Mouse (Mus musculus): ENCODE results near the gene Pou2f1.

The Pou2f1 gene

GRCm38 (mm10) chr1:165840548-165841230 is 161.8 kb downstream of the Pou2f1 start:
- peak; percentile 16 for DNase-seq

- no peak for DNase-seq
Observed at GRCm38 (mm10) chr1:165839201-165839600, 163.3 kb downstream of the Pou2f1 start.

GRCm38 (mm10) chr1:165837546-165837945 is 164.9 kb downstream of the Pou2f1 start:
- no peak for DNase-seq

- DNase-seq = no peak
Observed at GRCm38 (mm10) chr1:165836461-165836860, 166.0 kb downstream of the Pou2f1 start.

- no peak for DNase-seq
Observed at GRCm38 (mm10) chr1:165834633-165834975, 167.9 kb downstream of the Pou2f1 start.

- DNase-seq = no peak
Observed at GRCm38 (mm10) chr1:165833910-165834632, 168.4 kb downstream of the Pou2f1 start.

- no peak for DNase-seq
Observed at GRCm38 (mm10) chr1:165833244-165833643, 169.2 kb downstream of the Pou2f1 start.

- DNase-seq = no peak
Observed at GRCm38 (mm10) chr1:165829890-165830289, 172.6 kb downstream of the Pou2f1 start.

- DNase-seq = no peak
Observed at GRCm38 (mm10) chr1:165828615-165829014, 173.9 kb downstream of the Pou2f1 start.

GRCm38 (mm10) chr1:165828173-165828572 is 174.3 kb downstream of the Pou2f1 start:
- no peak for DNase-seq

- no peak for DNase-seq
Observed at GRCm38 (mm10) chr1:165822031-165822430, 180.4 kb downstream of the Pou2f1 start.

- DNase-seq = no peak
Observed at GRCm38 (mm10) chr1:165819147-165819546, 183.3 kb downstream of the Pou2f1 start.

GRCm38 (mm10) chr1:165818145-165818860 is 184.2 kb downstream of the Pou2f1 start:
- no peak for DNase-seq

GRCm38 (mm10) chr1:165817264-165817663 is 185.2 kb downstream of the Pou2f1 start:
- DNase-seq = no peak

- no peak for DNase-seq
Observed at GRCm38 (mm10) chr1:165816391-165816790, 186.1 kb downstream of the Pou2f1 start.

Data from right cerebral cortex, postnatal 4 days (tissue).